Mouse (Mus musculus): ENCODE measurements at regions not wholly inside any gene's neighbourhood (a gene's known extent, or its start where the extent isn't known, plus 50 kb on each side); places are given as distances from the start of the nearest gene placed in this dataset.

DNA sequence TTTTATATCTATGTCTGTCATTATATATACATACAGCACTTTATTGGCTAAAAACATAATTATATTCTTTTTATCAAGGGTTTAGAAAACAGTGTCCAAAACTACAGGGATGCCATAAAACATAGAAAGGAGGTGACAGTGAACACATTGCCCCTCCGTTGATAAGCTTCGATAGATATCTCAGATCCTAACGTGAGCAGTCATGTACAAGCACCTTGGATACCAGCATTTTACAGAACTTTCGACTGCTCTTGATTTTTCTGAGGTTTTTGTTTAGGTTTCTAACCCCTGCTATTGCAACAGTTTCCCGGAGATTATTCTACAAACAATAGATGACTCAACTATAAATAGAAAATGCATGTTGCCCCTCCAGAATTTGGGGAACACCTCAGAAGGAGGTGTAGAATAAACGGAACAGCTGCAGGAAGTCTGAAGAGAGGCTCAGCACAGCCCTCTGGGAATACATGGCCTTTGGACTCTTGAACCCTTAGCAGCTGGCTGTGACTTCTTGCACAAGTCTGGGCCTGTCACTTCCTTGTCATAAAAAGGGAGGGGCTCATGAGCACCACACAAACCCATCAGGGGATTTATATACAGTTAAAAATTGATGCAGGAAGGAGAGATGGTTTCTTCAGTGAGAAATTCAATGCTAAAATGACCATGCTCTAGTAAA lies 87.1 kb upstream of the Gpc5 start:
- DNase-seq (ENCODE audit: low read depth, low spot score) = no peak

DNA sequence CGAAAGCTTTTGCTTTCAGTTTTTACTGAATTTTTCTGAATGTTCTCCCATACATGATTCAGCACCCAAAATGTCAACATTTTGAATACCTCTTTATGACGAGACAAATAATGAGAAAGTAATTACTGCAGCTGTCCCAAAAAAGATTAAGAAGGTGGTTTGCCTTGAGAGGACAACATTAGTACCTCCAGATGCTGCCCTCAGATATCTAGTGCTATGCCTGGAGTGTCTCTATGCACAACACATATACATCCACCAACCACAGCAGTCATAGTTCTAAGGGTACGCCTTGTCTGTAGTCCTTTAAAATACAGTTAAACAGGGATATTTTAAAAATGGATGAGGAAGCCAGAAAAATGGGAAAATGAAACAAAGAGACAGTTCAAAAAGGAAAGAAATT lies 81.1 kb upstream of the Gpc5 start:
- DNase-seq (ENCODE audit: low read depth, low spot score) = no peak

DNA sequence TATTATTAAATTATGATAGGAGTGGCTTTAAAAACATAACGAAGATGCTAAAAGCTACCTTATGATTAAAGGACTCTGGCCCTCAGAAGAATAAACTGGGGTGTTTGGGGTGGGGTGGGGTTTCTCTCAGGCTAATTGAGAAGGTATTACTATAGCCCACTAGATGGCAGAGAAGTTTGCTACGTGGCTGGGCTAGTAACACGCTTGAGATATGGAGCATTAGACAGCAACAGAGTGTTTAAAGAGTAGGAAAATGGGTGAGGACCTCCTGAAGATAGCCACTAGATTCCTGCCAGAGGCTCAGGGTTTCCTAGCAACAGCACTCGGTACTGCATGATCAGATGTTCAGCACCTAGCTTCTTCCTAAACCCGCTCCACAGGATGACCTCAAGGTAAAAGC lies 76.7 kb upstream of the Gpc5 start:
- DNase-seq (ENCODE audit: low read depth, low spot score) = no peak

GRCm38 (mm10) chr14:115017410-115018153 lies 74.4 kb upstream of the Gpc5 start:
- DNase-seq (ENCODE audit: low read depth, low spot score) = no peak

GRCm38 (mm10) chr14:115028011-115028410 lies 64.0 kb upstream of the Gpc5 start:
- no peak for DNase-seq (ENCODE audit: low read depth, low spot score)

GRCm38 (mm10) chr14:115031734-115032133 lies 60.3 kb upstream of the Gpc5 start:
- DNase-seq (ENCODE audit: low read depth, low spot score) = no peak

- no peak for DNase-seq (ENCODE audit: low read depth, low spot score)
These were observed 58.5 kb upstream of the Gpc5 start for GRCm38 (mm10) chr14:115033375-115033969.

GRCm38 (mm10) chr14:115034718-115035437 lies 57.1 kb upstream of the Gpc5 start:
- no peak for DNase-seq (ENCODE audit: low read depth, low spot score)

GRCm38 (mm10) chr14:115037086-115037793 lies 54.8 kb upstream of the Gpc5 start:
- DNase-seq (ENCODE audit: low read depth, low spot score) = no peak

GRCm38 (mm10) chr14:115038788-115039187 lies 53.2 kb upstream of the Gpc5 start:
- DNase-seq (ENCODE audit: low read depth, low spot score) = no peak

- no peak for DNase-seq (ENCODE audit: low read depth, low spot score)
These were observed 52.5 kb upstream of the Gpc5 start for GRCm38 (mm10) chr14:115039524-115039923.

GRCm38 (mm10) chr14:115040091-115040571 lies 51.9 kb upstream of the Gpc5 start:
- DNase-seq (ENCODE audit: low read depth, low spot score) = no peak

DNA sequence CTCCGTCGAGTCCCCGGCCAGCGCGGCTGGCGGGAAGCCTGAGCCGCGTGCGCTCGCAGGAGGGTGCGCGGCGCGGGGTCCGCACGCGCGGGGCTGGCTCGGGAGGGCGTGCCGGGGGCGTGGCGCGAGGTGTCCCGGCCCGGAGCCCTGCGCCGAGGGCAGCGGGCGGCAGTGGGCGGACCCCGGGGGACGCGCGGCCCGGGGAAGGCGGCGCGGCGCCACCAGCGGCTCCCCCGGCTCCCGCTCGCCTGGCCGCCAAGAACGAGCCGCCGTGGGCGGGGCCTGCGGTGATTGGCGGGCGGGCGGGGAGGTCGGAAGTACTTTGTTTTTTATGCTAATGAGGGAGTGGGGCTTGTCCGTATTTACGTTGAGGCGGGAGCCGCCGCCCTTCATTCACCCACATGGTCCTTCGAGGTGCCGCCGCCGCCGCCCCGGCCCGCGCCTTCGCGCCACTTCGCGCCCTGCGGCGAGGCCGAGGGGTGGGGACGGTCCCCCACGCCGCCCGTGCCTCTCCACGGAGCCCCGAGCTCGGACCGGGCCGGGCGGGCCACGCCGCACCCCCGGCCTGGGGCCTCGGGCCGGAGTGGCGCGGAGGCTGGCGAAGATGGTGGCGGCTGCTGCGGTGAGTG lies 51.3 kb upstream of the Gpc5 start:
- DNase-seq (ENCODE audit: low read depth, low spot score) = peak; percentile 55

- no peak for DNase-seq (ENCODE audit: low read depth, low spot score)
These were observed 50.5 kb upstream of the Gpc5 start for GRCm38 (mm10) chr14:115041336-115042054.

DNA sequence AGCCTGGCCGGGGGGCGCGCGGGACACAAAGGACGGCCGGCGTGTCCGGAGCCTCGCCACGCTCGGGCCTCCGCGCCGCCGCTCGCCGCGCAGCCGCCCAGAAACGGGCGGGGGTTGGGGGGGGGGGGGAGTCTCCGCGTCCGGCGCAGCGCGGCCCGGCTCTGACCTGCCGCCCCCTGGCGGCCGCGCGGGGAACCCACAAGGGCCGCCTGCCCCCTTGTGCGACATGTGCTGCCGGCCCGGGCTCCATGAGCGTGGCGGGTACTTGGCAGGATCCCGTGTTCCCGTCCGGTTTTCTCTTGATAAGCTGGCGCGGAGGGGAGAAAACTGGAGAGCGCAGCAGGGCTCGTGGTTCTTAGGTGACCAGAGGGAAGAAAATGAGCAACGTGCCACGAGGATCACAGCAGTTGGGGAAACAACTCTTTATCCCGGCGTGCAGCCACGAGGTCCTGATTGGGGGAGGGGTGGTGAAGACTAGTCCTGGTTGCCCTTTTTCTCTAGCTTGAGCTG lies 49.9 kb upstream of the Gpc5 start:
- DNase-seq (ENCODE audit: low read depth, low spot score) = peak; percentile 47
